Mouse (Mus musculus): ENCODE results near the gene Wdr24. TPM values are rescaled to one million over a fixed set of nuclear protein-coding genes. Genes with fewer than 3 reads are reported as not detected.

Wdr24 gene
- polyA plus RNA-seq, 1 experiment from 2014 or later, result 36.5 TPM

DNA sequence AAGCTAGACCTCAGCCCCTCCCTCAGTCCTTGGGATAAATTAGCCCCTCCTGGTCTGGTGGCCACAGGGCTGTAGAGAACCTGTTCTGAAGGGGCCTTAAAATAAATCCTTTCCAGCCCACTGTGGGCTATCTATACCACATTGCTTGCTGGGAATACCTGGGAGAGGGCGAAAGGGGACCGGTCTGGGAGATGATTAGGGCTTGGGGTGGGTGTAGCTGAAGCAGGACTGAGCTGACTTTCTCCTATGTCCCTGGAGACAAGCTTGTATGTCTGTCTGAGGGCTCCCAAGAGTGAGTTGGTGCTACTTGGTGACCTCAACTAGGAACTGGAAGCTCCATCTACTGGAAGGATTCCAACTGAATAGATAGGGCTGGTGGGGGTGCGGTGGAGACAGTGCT lies 53.6 kb downstream of the Wdr24 start:
- Histone ChIP-seq H3K4me2 (ENCODE audit: low read length) (no peak overlapping the region), H3K27me3 (replicated peaks; ENCODE audit: control insufficient read depth, insufficient read depth, low read length) (no peaks in the 10 kb centered on the region), H3K4me1 (replicated peaks; ENCODE audit: control insufficient read depth, insufficient read depth, low read length) (peaks cover 22% of the 10 kb centered on the region), H3K9me3 (ENCODE audit: control insufficient read depth, low read length) (no peaks in the 10 kb centered on the region), H3K36me3 (ENCODE audit: control insufficient read depth, insufficient read depth) (peaks cover 3% of the 10 kb centered on the region; the same call in 1 of the 2 replicates), H3K9ac (replicated peaks; ENCODE audit: low read depth, low read length) (no peak overlapping the region), H3K27ac (ENCODE audit: low read length) (no peak overlapping the region), H3K4me3 (replicated peaks; ENCODE audit: low read length) (no peak overlapping the region)
- ATAC-seq, result no peak
- 100% methylated on average over 3 of the region's 3 CpGs for WGBS

DNA sequence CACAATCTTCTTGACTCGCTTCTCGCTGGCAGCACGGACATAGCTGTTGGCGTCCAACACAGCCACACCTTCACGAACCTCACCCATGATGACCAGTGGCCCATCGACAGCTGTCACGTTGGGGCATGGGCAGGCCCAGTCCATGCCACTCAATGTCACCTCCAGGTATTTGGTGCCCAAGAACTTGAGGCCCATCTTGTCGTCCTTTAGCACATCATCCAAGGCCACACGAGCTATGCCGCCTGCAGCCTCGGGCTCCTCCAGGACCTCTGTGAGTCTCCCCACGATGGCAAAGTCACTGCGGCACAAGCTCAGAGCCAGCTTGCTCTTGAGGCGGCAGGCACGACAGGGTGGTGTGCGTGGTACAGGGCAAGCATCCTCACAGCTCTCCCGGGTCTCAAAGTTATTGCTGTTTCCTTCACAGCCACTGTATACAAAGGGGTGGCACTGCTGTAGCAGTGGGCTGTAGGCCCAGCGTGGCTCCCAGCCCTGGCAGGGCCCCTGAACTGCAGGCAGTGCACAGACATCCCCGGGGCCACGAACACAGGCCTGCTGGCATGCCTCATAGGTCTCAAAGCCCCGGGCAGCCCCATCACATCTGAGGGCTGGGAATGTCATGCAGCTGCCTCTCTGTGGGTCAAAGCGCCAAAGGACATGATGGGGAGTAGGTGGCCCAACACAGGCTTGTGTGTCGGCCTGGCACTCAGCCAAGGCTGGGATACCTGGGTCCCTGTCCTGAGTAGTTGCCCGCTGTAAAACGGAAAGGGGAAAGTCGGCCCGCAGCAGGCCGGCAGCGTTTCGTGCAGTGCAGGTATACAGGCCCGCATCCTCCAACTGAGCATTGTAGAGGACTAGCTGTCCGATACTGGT lies 54.5 kb downstream of the Wdr24 start:
- no peak for ATAC-seq
- H3K36me3 ChIP-seq (ENCODE audit: control insufficient read depth, insufficient read depth), result peaks cover 7% of the 10 kb centered on the region; the same call in 1 of the 2 replicates
- H3K4me3 ChIP-seq (replicated peaks; ENCODE audit: low read length), result no peak overlapping the region
- H3K27ac ChIP-seq (ENCODE audit: low read length), result no peak overlapping the region
- WGBS, result 92% methylated on average over 32 of the region's 32 CpGs
- H3K4me1 ChIP-seq (replicated peaks; ENCODE audit: control insufficient read depth, insufficient read depth, low read length), result peaks cover 22% of the 10 kb centered on the region
- no peaks in the 10 kb centered on the region for H3K27me3 ChIP-seq (replicated peaks; ENCODE audit: control insufficient read depth, insufficient read depth, low read length)
- H3K9ac ChIP-seq (replicated peaks; ENCODE audit: low read depth, low read length), result no peak overlapping the region
- H3K9me3 ChIP-seq (ENCODE audit: control insufficient read depth, low read length), result no peaks in the 10 kb centered on the region
- H3K4me2 ChIP-seq (ENCODE audit: low read length), result no peak overlapping the region

Small RNAs within 50 kb of the gene (microRNA-seq; reads per million reads assigned to microRNA genes)
- gene Mir3082, result not detected
- gene Mir6966, result not detected

Other genes with a start within 250 kb of the Wdr24 start
- 18.3 and 19.4 TPM in 2 replicates for gene Lmf1, start 244.5 kb upstream of the Wdr24 start, polyA plus RNA-seq (2015; fragmentation: Nextera tagmentation; extraction: Ambion mirVana)
- gene Gng13, start 106.5 kb upstream of the Wdr24 start, polyA plus RNA-seq (2015; fragmentation: Nextera tagmentation; extraction: Ambion mirVana), result 2.2 and 3.3 TPM in 2 replicates
- gene Chtf18, start 96.2 kb upstream of the Wdr24 start, polyA plus RNA-seq (2015; fragmentation: Nextera tagmentation; extraction: Ambion mirVana), result 12.7 and 13.2 TPM in 2 replicates
- gene Rpusd1, start 96.0 kb upstream of the Wdr24 start, polyA plus RNA-seq (2015; fragmentation: Nextera tagmentation; extraction: Ambion mirVana), result 28.1 and 29.1 TPM in 2 replicates
- gene Mslnl, start 87.6 kb upstream of the Wdr24 start, polyA plus RNA-seq (2015; fragmentation: Nextera tagmentation; extraction: Ambion mirVana), result 0.17 TPM in 1 of 2 replicates, not detected in the other
- 0.27 and 0.85 TPM in 2 replicates for gene Msln, start 69.2 kb upstream of the Wdr24 start, polyA plus RNA-seq (2015; fragmentation: Nextera tagmentation; extraction: Ambion mirVana)
- 33.1 and 34.9 TPM in 2 replicates for gene Narfl, start 49.9 kb upstream of the Wdr24 start, polyA plus RNA-seq (2015; fragmentation: Nextera tagmentation; extraction: Ambion mirVana)
- 101 and 135 TPM in 2 replicates for gene Haghl, start 38.0 kb upstream of the Wdr24 start, polyA plus RNA-seq (2015; fragmentation: Nextera tagmentation; extraction: Ambion mirVana)
- 0.13 and 0.15 TPM in 2 replicates for gene Ccdc78, start 37.0 kb upstream of the Wdr24 start, polyA plus RNA-seq (2015; fragmentation: Nextera tagmentation; extraction: Ambion mirVana)
- gene Fam173a, start 30.7 kb upstream of the Wdr24 start, polyA plus RNA-seq (2015; fragmentation: Nextera tagmentation; extraction: Ambion mirVana), result 70.7 and 76.5 TPM in 2 replicates
- 0.60 and 0.71 TPM in 2 replicates for gene AC134908.4, start 28.0 kb upstream of the Wdr24 start, polyA plus RNA-seq (2015; fragmentation: Nextera tagmentation; extraction: Ambion mirVana)
- gene Metrn, start 26.5 kb upstream of the Wdr24 start, polyA plus RNA-seq (2015; fragmentation: Nextera tagmentation; extraction: Ambion mirVana), result 26.8 and 34.0 TPM in 2 replicates
- gene Fbxl16, start 14.5 kb upstream of the Wdr24 start, polyA plus RNA-seq (2015; fragmentation: Nextera tagmentation; extraction: Ambion mirVana), result 33.0 and 43.5 TPM in 2 replicates
- gene Jmjd8, start 5.2 kb downstream of the Wdr24 start, polyA plus RNA-seq (2015; fragmentation: Nextera tagmentation; extraction: Ambion mirVana), result 68.2 and 73.9 TPM in 2 replicates
- 301 and 335 TPM in 2 replicates for gene Stub1, start 9.8 kb downstream of the Wdr24 start, polyA plus RNA-seq (2015; fragmentation: Nextera tagmentation; extraction: Ambion mirVana)
- gene Rhbdl1, start 13.7 kb downstream of the Wdr24 start, polyA plus RNA-seq (2015; fragmentation: Nextera tagmentation; extraction: Ambion mirVana), result 30.7 and 42.2 TPM in 2 replicates
- 10.7 and 14.2 TPM in 2 replicates for gene Gm20683, start 18.1 kb downstream of the Wdr24 start, polyA plus RNA-seq (2015; fragmentation: Nextera tagmentation; extraction: Ambion mirVana)
- gene Rhot2, start 21.2 kb downstream of the Wdr24 start, polyA plus RNA-seq (2015; fragmentation: Nextera tagmentation; extraction: Ambion mirVana), result 15.8 and 20.3 TPM in 2 replicates
- gene Wdr90, start 37.9 kb downstream of the Wdr24 start, polyA plus RNA-seq (2015; fragmentation: Nextera tagmentation; extraction: Ambion mirVana), result 17.7 and 24.8 TPM in 2 replicates
- gene Mcrip2, start 45.1 kb downstream of the Wdr24 start, polyA plus RNA-seq (2015; fragmentation: Nextera tagmentation; extraction: Ambion mirVana), result 12.1 and 17.3 TPM in 2 replicates
- gene Mettl26, start 51.4 kb downstream of the Wdr24 start, polyA plus RNA-seq (2015; fragmentation: Nextera tagmentation; extraction: Ambion mirVana), result 48.9 and 59.7 TPM in 2 replicates
- 0.25 and 0.52 TPM in 2 replicates for gene Wfikkn1, start 57.2 kb downstream of the Wdr24 start, polyA plus RNA-seq (2015; fragmentation: Nextera tagmentation; extraction: Ambion mirVana)
- gene Rab40c, start 96.1 kb downstream of the Wdr24 start, polyA plus RNA-seq (2015; fragmentation: Nextera tagmentation; extraction: Ambion mirVana), result 56.6 and 59.2 TPM in 2 replicates
- gene Pigq, start 121.3 kb downstream of the Wdr24 start, polyA plus RNA-seq (2015; fragmentation: Nextera tagmentation; extraction: Ambion mirVana), result 56.3 and 61.2 TPM in 2 replicates
- not detected in 2 replicates for gene Nhlrc4, start 121.3 kb downstream of the Wdr24 start, polyA plus RNA-seq (2015; fragmentation: Nextera tagmentation; extraction: Ambion mirVana)
- 0.21 TPM in 1 of 2 replicates, not detected in the other for gene A930017K11Rik, start 128.9 kb downstream of the Wdr24 start, polyA plus RNA-seq (2015; fragmentation: Nextera tagmentation; extraction: Ambion mirVana)
- 16.5 and 23.3 TPM in 2 replicates for gene Capn15, start 162.2 kb downstream of the Wdr24 start, polyA plus RNA-seq (2015; fragmentation: Nextera tagmentation; extraction: Ambion mirVana)
- 34.6 and 39.9 TPM in 2 replicates for gene Rab11fip3, start 245.9 kb downstream of the Wdr24 start, polyA plus RNA-seq (2015; fragmentation: Nextera tagmentation; extraction: Ambion mirVana)

All from forebrain, embryonic 16.5 days (tissue).